Mouse (Mus musculus): ENCODE measurements at regions not wholly inside any gene's neighbourhood (a gene's known extent, or its start where the extent isn't known, plus 50 kb on each side); places are given as distances from the start of the nearest gene placed in this dataset.

- no peak for TF ChIP-seq CTCF (conservative IDR thresholded peaks at IDR 0.05 in 1 of 2, IDR thresholded peaks at IDR 0.05 in 1 of 2; ENCODE audit: low read depth in 2 of 2, low read length in 2 of 2)
- TF ChIP-seq UBTF (IDR thresholded peaks at IDR 0.05; ENCODE audit: low read depth, low read length): no peak
- no peak for TF ChIP-seq MEF2A (IDR thresholded peaks at IDR 0.05; ENCODE audit: borderline replicate concordance, low read depth, low read length)
- TF ChIP-seq MXI1 (IDR thresholded peaks at IDR 0.05; ENCODE audit: low read depth, low read length): no peak
- no peak for TF ChIP-seq POLR2A (IDR thresholded peaks at IDR 0.05; ENCODE audit: low read depth, low read length)
- TF ChIP-seq TBP (conservative IDR thresholded peaks at IDR 0.05; ENCODE audit: low read depth, low read length): no peak
- no peak for TF ChIP-seq BHLHE40 (IDR thresholded peaks at IDR 0.05; ENCODE audit: low read depth, low read length)
- no peak for TF ChIP-seq HCFC1 (IDR thresholded peaks at IDR 0.05; ENCODE audit: low read depth, low read length)
These were observed 456.0 kb upstream of the Pappa start for GRCm38 (mm10) chr4:64667998-64668397.
